Mouse (Mus musculus) midbrain, embryonic 14.5 days (tissue): Measurements from ENCODE around the gene Myl9. TPM values are rescaled to one million over a fixed set of nuclear protein-coding genes. Genes with fewer than 3 reads are reported as not detected.

ENCODE experiments used
- ATAC-seq: fragments of 200-750 bp; cut with Nextera tagmentation; 2 replicates; pipeline ENCODE4 v1.8.0; 2017; ENCODE audit warnings: moderate number of reproducible peaks, moderate library complexity; ENCODE audit not compliant: low FRiP score, low TSS enrichment
- DNase-seq: peaks from one replicate; pipeline ENCODE4 v3.0.0-alpha.2; 2015
- H3K27ac ChIP-seq: fragments of 300-500 bp; sonication (generic); replicated peaks from 2 replicates; pipeline ENCODE4 v1.5.1; 2014; ENCODE audit warnings: mild to moderate bottlenecking, low read depth, low read length, moderate library complexity
- H3K27me3 ChIP-seq: fragments of 300-500 bp; sonication (generic); 2 replicates; pipeline ENCODE4 v1.6.1; 2014; ENCODE audit warnings: low read length, control low read depth, mixed read lengths; ENCODE audit not compliant: control insufficient read depth, insufficient read depth
- H3K36me3 ChIP-seq: fragments of 300-500 bp; sonication (generic); 2 replicates; pipeline ENCODE4 v1.6.1; 2014; ENCODE audit warnings: low read length, control low read depth; ENCODE audit not compliant: control insufficient read depth, insufficient read depth
- H3K4me1 ChIP-seq: fragments of 300-500 bp; sonication (generic); 2 replicates; pipeline ENCODE4 v1.6.1; 2014; ENCODE audit warnings: mild to moderate bottlenecking, antibody characterized with exemption, low read length, control low read depth; ENCODE audit not compliant: control insufficient read depth, insufficient read depth
- H3K4me2 ChIP-seq: fragments of 300-500 bp; sonication (generic); 2 replicates; pipeline ENCODE4 v1.6.1; 2014; ENCODE audit warnings: mild to moderate bottlenecking, low read length, moderate library complexity
- H3K4me3 ChIP-seq: fragments of 300-500 bp; sonication (generic); replicated peaks from 2 replicates; pipeline ENCODE4 v1.5.1; 2014; ENCODE audit warnings: low read depth, low read length
- H3K9ac ChIP-seq: fragments of 300-500 bp; sonication (generic); replicated peaks from 2 replicates; pipeline ENCODE4 v1.6.1; 2014; ENCODE audit warnings: mild to moderate bottlenecking, low read length, moderate library complexity
- H3K9me3 ChIP-seq: fragments of 300-500 bp; sonication (generic); 2 replicates; pipeline ENCODE4 v1.6.1; 2016; ENCODE audit warnings: low read length, control low read depth, mixed read lengths; ENCODE audit not compliant: control insufficient read depth
- whole genome bisulfite sequencing: fragments of 180-500 bp; shearing (Covaris S2); extraction: QIAGEN DNeasy Blood & Tissue Kit; methylation state at CpG from one replicate; pipeline ENCODE4 v1.1.7; 2014; 5-methylcytosine and 5-hydroxymethylcytosine counted together
- polyA plus RNA-seq: library from polyadenylated mRNA; unstranded; fragments of >200 nt; fragmentation: Nextera tagmentation; extraction: Ambion mirVana; gene quantifications from 2 replicates; pipeline ENCODE4 v1.2.1, GENCODE M21; 2014

The Myl9 gene
- polyA plus RNA-seq = 22.5 and 33.0 TPM in 2 replicates

GRCm38 (mm10) chr2:156774738-156775454 is at the start of gene Myl9:
Gene Myl9, plus strand, starts transcription at chr2:156775420.
- Histone ChIP-seq H3K27ac (no peak within 1 kb of the TSS), H3K4me2 (peak within 1 kb of the TSS; percentile 71), H3K9me3 (no peaks in the 10 kb centered on the region), H3K9ac (peak within 1 kb of the TSS; percentile 54), H3K4me1 (peaks cover 10% of the 10 kb centered on the region), H3K4me3 (peak within 1 kb of the TSS; percentile 31), H3K36me3 (no peaks in the 10 kb centered on the region), H3K27me3 (no peaks in the 10 kb centered on the region)
- peak; percentile 66; the same call in 1 of the 2 replicates for ATAC-seq
- DNase-seq = peak; percentile 79
- 2% methylated on average over 28 of the region's 28 CpGs for WGBS

GRCm38 (mm10) chr2:156726344-156726743 is 48.9 kb upstream of the Myl9 start:
- H3K27ac ChIP-seq = peak overlapping the region; percentile 28; the same call in 1 of the 2 replicates
- H3K9me3 ChIP-seq = no peaks in the 10 kb centered on the region
- no peak for ATAC-seq
- H3K9ac ChIP-seq = no peak overlapping the region; the same call in 1 of the 2 replicates
- WGBS = 32% methylated on average over 7 of the region's 7 CpGs
- peaks cover 48% of the 10 kb centered on the region for H3K4me1 ChIP-seq
- H3K36me3 ChIP-seq = peaks cover 7% of the 10 kb centered on the region; the same call in 1 of the 2 replicates
- H3K4me3 ChIP-seq = no peak overlapping the region
- peak overlapping the region; percentile 15 for H3K4me2 ChIP-seq
- no peak for DNase-seq
- H3K27me3 ChIP-seq = no peaks in the 10 kb centered on the region

GRCm38 (mm10) chr2:156726878-156727277 is 48.3 kb upstream of the Myl9 start:
- Histone ChIP-seq H3K27ac (peak overlapping the region; percentile 28; the same call in 1 of the 2 replicates), H3K4me1 (peaks cover 48% of the 10 kb centered on the region), H3K27me3 (no peaks in the 10 kb centered on the region), H3K4me3 (no peak overlapping the region), H3K9me3 (no peaks in the 10 kb centered on the region), H3K36me3 (peaks cover 7% of the 10 kb centered on the region; the same call in 1 of the 2 replicates), H3K4me2 (peak overlapping the region; percentile 15; the same call in 1 of the 2 replicates), H3K9ac (no peak overlapping the region; the same call in 1 of the 2 replicates)
- ATAC-seq = no peak
- WGBS = 71% methylated on average over 3 of the region's 3 CpGs
- DNase-seq = no peak

- no peak for ATAC-seq
- WGBS = 59% methylated on average over 9 of the region's 10 CpGs
- H3K4me1 ChIP-seq = peaks cover 26% of the 10 kb centered on the region
Measured at GRCm38 (mm10) chr2:156729537-156730469, 45.4 kb upstream of the Myl9 start.

GRCm38 (mm10) chr2:156730501-156730921 is 44.7 kb upstream of the Myl9 start:
- Histone ChIP-seq H3K27ac (no peak overlapping the region), H3K36me3 (peaks cover 14% of the 10 kb centered on the region; the same call in 1 of the 2 replicates), H3K4me3 (no peak overlapping the region), H3K27me3 (no peaks in the 10 kb centered on the region), H3K9me3 (no peaks in the 10 kb centered on the region), H3K9ac (no peak overlapping the region), H3K4me2 (no peak overlapping the region), H3K4me1 (peaks cover 22% of the 10 kb centered on the region)
- ATAC-seq = no peak
- WGBS = 88% methylated on average over 12 of the region's 12 CpGs
- DNase-seq = no peak

More at GRCm38 (mm10) chr2:156729537-156730469, 45.4 kb upstream of the Myl9 start:
- Histone ChIP-seq H3K9me3 (no peaks in the 10 kb centered on the region), H3K9ac (no peak overlapping the region), H3K4me2 (no peak overlapping the region), H3K4me3 (no peak overlapping the region), H3K27ac (0 out of 2 replicates have a peak overlapping the region, but pooled peaks have one; percentile 1), H3K36me3 (peaks cover 14% of the 10 kb centered on the region; the same call in 1 of the 2 replicates), H3K27me3 (no peaks in the 10 kb centered on the region)
- no peak for DNase-seq

GRCm38 (mm10) chr2:156731592-156731991 is 43.6 kb upstream of the Myl9 start:
- ATAC-seq (no peak), DNase-seq (no peak)
- no peak overlapping the region for H3K27ac ChIP-seq
- H3K27me3 ChIP-seq = no peaks in the 10 kb centered on the region
- no peak overlapping the region for H3K4me3 ChIP-seq
- H3K9me3 ChIP-seq = no peaks in the 10 kb centered on the region
- no peak overlapping the region for H3K9ac ChIP-seq
- H3K36me3 ChIP-seq = peaks cover 18% of the 10 kb centered on the region; the same call in 1 of the 2 replicates
- H3K4me1 ChIP-seq = peaks cover 11% of the 10 kb centered on the region; the same call in 1 of the 2 replicates
- no peak overlapping the region for H3K4me2 ChIP-seq

GRCm38 (mm10) chr2:156732109-156732508 is 43.1 kb upstream of the Myl9 start:
- H3K27ac ChIP-seq = no peak overlapping the region
- H3K4me3 ChIP-seq = no peak overlapping the region
- DNase-seq = no peak
- peaks cover 18% of the 10 kb centered on the region; the same call in 1 of the 2 replicates for H3K36me3 ChIP-seq
- no peak overlapping the region for H3K9ac ChIP-seq
- peaks cover 6% of the 10 kb centered on the region; the same call in 1 of the 2 replicates for H3K4me1 ChIP-seq
- no peak for ATAC-seq
- no peak overlapping the region for H3K4me2 ChIP-seq
- H3K9me3 ChIP-seq = no peaks in the 10 kb centered on the region
- WGBS = 76% methylated on average over 6 of the region's 6 CpGs
- H3K27me3 ChIP-seq = no peaks in the 10 kb centered on the region

GRCm38 (mm10) chr2:156735761-156736335 is 39.4 kb upstream of the Myl9 start:
- no peak for ATAC-seq
- H3K9ac ChIP-seq = no peak overlapping the region
- 85% methylated on average over 3 of the region's 3 CpGs for WGBS

More at GRCm38 (mm10) chr2:156735761-156736335, 39.4 kb upstream of the Myl9 start:
- Histone ChIP-seq H3K9me3 (no peaks in the 10 kb centered on the region), H3K4me3 (no peak overlapping the region), H3K27me3 (no peaks in the 10 kb centered on the region), H3K4me1 (0 out of 2 replicates have a peak, but pooled peaks cover 5% of the 10 kb centered on the region), H3K36me3 (peaks cover 19% of the 10 kb centered on the region; the same call in 1 of the 2 replicates), H3K4me2 (no peak overlapping the region), H3K27ac (no peak overlapping the region)
- DNase-seq = no peak
